Mouse (Mus musculus): ENCODE measurements around the gene Tdrd1.

Gene Tdrd1

GRCm38 (mm10) chr19:56910561-56910960 is 84.6 kb downstream of the Tdrd1 start:
- no peak for DNase-seq (ENCODE audit: low read depth)

- no peak for DNase-seq (ENCODE audit: low read depth)
Measured at GRCm38 (mm10) chr19:56913761-56914160, 87.8 kb downstream of the Tdrd1 start.

GRCm38 (mm10) chr19:56914658-56915057 is 88.6 kb downstream of the Tdrd1 start:
- DNase-seq (ENCODE audit: low read depth), result no peak

GRCm38 (mm10) chr19:56915084-56915483 is 89.1 kb downstream of the Tdrd1 start:
- no peak for DNase-seq (ENCODE audit: low read depth)
